Mouse (Mus musculus): ENCODE data around the gene Chst11. TPM values are rescaled to one million over a fixed set of nuclear protein-coding genes. Genes with fewer than 3 reads are reported as not detected.

Chst11 gene
- polyA plus RNA-seq, 1 experiment from 2014 or later: 5.4 TPM

GRCm38 (mm10) chr10:83164901-83165435 is 179.7 kb downstream of the Chst11 start:
- Histone ChIP-seq H3K9ac (ENCODE audit: low read depth, low read length) (no peak overlapping the region), H3K4me3 (ENCODE audit: low read length) (no peak overlapping the region), H3K4me1 (ENCODE audit: control insufficient read depth, insufficient read depth, low read length) (peaks cover 30% of the 10 kb centered on the region), H3K9me3 (ENCODE audit: control insufficient read depth, low read length) (no peaks in the 10 kb centered on the region), H3K4me2 (replicated peaks; ENCODE audit: low read depth, low read length) (no peak overlapping the region), H3K27me3 (ENCODE audit: control insufficient read depth, insufficient read depth, low read length) (no peaks in the 10 kb centered on the region), H3K36me3 (ENCODE audit: control insufficient read depth, insufficient read depth, low read length) (no peaks in the 10 kb centered on the region), H3K27ac (ENCODE audit: low read depth, low read length) (no peak overlapping the region)
- WGBS: 86% methylated on average over 7 of the region's 9 CpGs
- ATAC-seq (ENCODE audit: low FRiP score, low TSS enrichment): no peak

- H3K9ac ChIP-seq (ENCODE audit: low read depth, low read length): no peak overlapping the region
- no peak overlapping the region for H3K27ac ChIP-seq (ENCODE audit: low read depth, low read length)
- 75% methylated on average over 11 of the region's 11 CpGs for WGBS
- H3K27me3 ChIP-seq (ENCODE audit: control insufficient read depth, insufficient read depth, low read length): no peaks in the 10 kb centered on the region
- no peak overlapping the region for H3K4me2 ChIP-seq (replicated peaks; ENCODE audit: low read depth, low read length)
- peaks cover 30% of the 10 kb centered on the region for H3K4me1 ChIP-seq (ENCODE audit: control insufficient read depth, insufficient read depth, low read length)
- H3K4me3 ChIP-seq (ENCODE audit: low read length): no peak overlapping the region
- no peaks in the 10 kb centered on the region for H3K9me3 ChIP-seq (ENCODE audit: control insufficient read depth, low read length)
- no peaks in the 10 kb centered on the region for H3K36me3 ChIP-seq (ENCODE audit: control insufficient read depth, insufficient read depth, low read length)
- no peak for ATAC-seq (ENCODE audit: low FRiP score, low TSS enrichment)
These were observed 180.4 kb downstream of the Chst11 start for GRCm38 (mm10) chr10:83165521-83166243.

GRCm38 (mm10) chr10:83166272-83166671 is 181.0 kb downstream of the Chst11 start:
- Histone ChIP-seq H3K27me3 (ENCODE audit: control insufficient read depth, insufficient read depth, low read length) (no peaks in the 10 kb centered on the region), H3K27ac (ENCODE audit: low read depth, low read length) (no peak overlapping the region), H3K9ac (ENCODE audit: low read depth, low read length) (no peak overlapping the region), H3K4me1 (ENCODE audit: control insufficient read depth, insufficient read depth, low read length) (peaks cover 28% of the 10 kb centered on the region), H3K4me2 (replicated peaks; ENCODE audit: low read depth, low read length) (no peak overlapping the region), H3K9me3 (ENCODE audit: control insufficient read depth, low read length) (no peaks in the 10 kb centered on the region), H3K36me3 (ENCODE audit: control insufficient read depth, insufficient read depth, low read length) (no peaks in the 10 kb centered on the region), H3K4me3 (ENCODE audit: low read length) (no peak overlapping the region)
- WGBS: 81% methylated on average over 9 of the region's 9 CpGs
- ATAC-seq (ENCODE audit: low FRiP score, low TSS enrichment): no peak

GRCm38 (mm10) chr10:83167492-83167891 is 182.2 kb downstream of the Chst11 start:
- ATAC-seq (ENCODE audit: low FRiP score, low TSS enrichment): no peak
- 83% methylated on average over 6 of the region's 6 CpGs for WGBS
- Histone ChIP-seq H3K4me2 (replicated peaks; ENCODE audit: low read depth, low read length) (no peak overlapping the region), H3K9me3 (ENCODE audit: control insufficient read depth, low read length) (no peaks in the 10 kb centered on the region), H3K4me3 (ENCODE audit: low read length) (no peak overlapping the region), H3K9ac (ENCODE audit: low read depth, low read length) (no peak overlapping the region), H3K36me3 (ENCODE audit: control insufficient read depth, insufficient read depth, low read length) (no peaks in the 10 kb centered on the region), H3K27ac (ENCODE audit: low read depth, low read length) (no peak overlapping the region), H3K4me1 (ENCODE audit: control insufficient read depth, insufficient read depth, low read length) (peaks cover 16% of the 10 kb centered on the region; the same call in 1 of the 2 replicates), H3K27me3 (ENCODE audit: control insufficient read depth, insufficient read depth, low read length) (no peaks in the 10 kb centered on the region)

GRCm38 (mm10) chr10:83168303-83169056 is 183.2 kb downstream of the Chst11 start:
- Histone ChIP-seq H3K36me3 (ENCODE audit: control insufficient read depth, insufficient read depth, low read length) (no peaks in the 10 kb centered on the region), H3K4me1 (ENCODE audit: control insufficient read depth, insufficient read depth, low read length) (peaks cover 14% of the 10 kb centered on the region; the same call in 1 of the 2 replicates), H3K9ac (ENCODE audit: low read depth, low read length) (no peak overlapping the region), H3K4me3 (ENCODE audit: low read length) (no peak overlapping the region), H3K9me3 (ENCODE audit: control insufficient read depth, low read length) (no peaks in the 10 kb centered on the region), H3K27me3 (ENCODE audit: control insufficient read depth, insufficient read depth, low read length) (no peaks in the 10 kb centered on the region), H3K27ac (ENCODE audit: low read depth, low read length) (no peak overlapping the region), H3K4me2 (replicated peaks; ENCODE audit: low read depth, low read length) (no peak overlapping the region)
- WGBS: 81% methylated on average over 11 of the region's 11 CpGs
- no peak for ATAC-seq (ENCODE audit: low FRiP score, low TSS enrichment)

GRCm38 (mm10) chr10:83169554-83169953 is 184.3 kb downstream of the Chst11 start:
- Histone ChIP-seq H3K27ac (ENCODE audit: low read depth, low read length) (no peak overlapping the region), H3K4me1 (ENCODE audit: control insufficient read depth, insufficient read depth, low read length) (peaks cover 11% of the 10 kb centered on the region; the same call in 1 of the 2 replicates), H3K36me3 (ENCODE audit: control insufficient read depth, insufficient read depth, low read length) (no peaks in the 10 kb centered on the region), H3K9ac (ENCODE audit: low read depth, low read length) (no peak overlapping the region), H3K4me2 (replicated peaks; ENCODE audit: low read depth, low read length) (no peak overlapping the region), H3K9me3 (ENCODE audit: control insufficient read depth, low read length) (no peaks in the 10 kb centered on the region), H3K4me3 (ENCODE audit: low read length) (no peak overlapping the region), H3K27me3 (ENCODE audit: control insufficient read depth, insufficient read depth, low read length) (no peaks in the 10 kb centered on the region)
- no peak for ATAC-seq (ENCODE audit: low FRiP score, low TSS enrichment)
- WGBS: 63% methylated on average over 6 of the region's 6 CpGs

- no peak for ATAC-seq (ENCODE audit: low FRiP score, low TSS enrichment)
- H3K4me2 ChIP-seq (replicated peaks; ENCODE audit: low read depth, low read length): no peak overlapping the region
- no peak overlapping the region for H3K9ac ChIP-seq (ENCODE audit: low read depth, low read length)
- no peak overlapping the region for H3K27ac ChIP-seq (ENCODE audit: low read depth, low read length)
- peaks cover 3% of the 10 kb centered on the region; the same call in 1 of the 2 replicates for H3K9me3 ChIP-seq (ENCODE audit: control insufficient read depth, low read length)
- H3K27me3 ChIP-seq (ENCODE audit: control insufficient read depth, insufficient read depth, low read length): no peaks in the 10 kb centered on the region
- no peak overlapping the region for H3K4me3 ChIP-seq (ENCODE audit: low read length)
- no peaks in the 10 kb centered on the region for H3K36me3 ChIP-seq (ENCODE audit: control insufficient read depth, insufficient read depth, low read length)
- 88% methylated on average over 5 of the region's 5 CpGs for WGBS
- H3K4me1 ChIP-seq (ENCODE audit: control insufficient read depth, insufficient read depth, low read length): 0 out of 2 replicates have a peak, but pooled peaks cover 13% of the 10 kb centered on the region
These were observed 192.9 kb downstream of the Chst11 start for GRCm38 (mm10) chr10:83178151-83178550.

GRCm38 (mm10) chr10:83178661-83179060 is 193.4 kb downstream of the Chst11 start:
- WGBS: 85% methylated on average over 1 of the region's 1 CpGs

More at GRCm38 (mm10) chr10:83178661-83179060, 193.4 kb downstream of the Chst11 start:
- Histone ChIP-seq H3K4me3 (ENCODE audit: low read length) (no peak overlapping the region), H3K4me1 (ENCODE audit: control insufficient read depth, insufficient read depth, low read length) (peaks cover 16% of the 10 kb centered on the region), H3K9ac (ENCODE audit: low read depth, low read length) (no peak overlapping the region), H3K27ac (ENCODE audit: low read depth, low read length) (no peak overlapping the region), H3K4me2 (replicated peaks; ENCODE audit: low read depth, low read length) (no peak overlapping the region), H3K36me3 (ENCODE audit: control insufficient read depth, insufficient read depth, low read length) (no peaks in the 10 kb centered on the region), H3K9me3 (ENCODE audit: control insufficient read depth, low read length) (peaks cover 3% of the 10 kb centered on the region; the same call in 1 of the 2 replicates), H3K27me3 (ENCODE audit: control insufficient read depth, insufficient read depth, low read length) (no peaks in the 10 kb centered on the region)
- ATAC-seq (ENCODE audit: low FRiP score, low TSS enrichment): no peak

Measured in kidney, embryonic 14.5 days (tissue).